Mouse (Mus musculus): Measurements from ENCODE around the gene Traip.

Traip gene

GRCm38 (mm10) chr9:107949922-107950235 lies at the start of gene Traip:
Traip (plus strand) TSS chr9:107950136.
- no peak for DNase-seq (ENCODE audit: low spot score)

GRCm38 (mm10) chr9:107900840-107901626 lies 48.9 kb upstream of the Traip start:
- DNase-seq (ENCODE audit: low spot score), result peak; percentile 69

- DNase-seq (ENCODE audit: low spot score), result no peak
These were observed 48.4 kb upstream of the Traip start for GRCm38 (mm10) chr9:107901627-107901914.

GRCm38 (mm10) chr9:107904726-107905125 lies 45.2 kb upstream of the Traip start:
- peak; percentile 85 for DNase-seq (ENCODE audit: low spot score)

GRCm38 (mm10) chr9:107906252-107906966 lies 43.5 kb upstream of the Traip start, which contains the start of gene Mst1r:
Mst1r (plus strand) TSS chr9:107906873.
- peak; percentile 78 for DNase-seq (ENCODE audit: low spot score)

GRCm38 (mm10) chr9:107906967-107907800 lies 42.8 kb upstream of the Traip start:
- DNase-seq (ENCODE audit: low spot score), result peak; percentile 10

GRCm38 (mm10) chr9:107907801-107908120 lies 42.2 kb upstream of the Traip start:
- DNase-seq (ENCODE audit: low spot score), result no peak

GRCm38 (mm10) chr9:107908410-107909158 lies 41.4 kb upstream of the Traip start:
- peak; percentile 43 for DNase-seq (ENCODE audit: low spot score)

GRCm38 (mm10) chr9:107910025-107910769 lies 39.7 kb upstream of the Traip start:
- no peak for DNase-seq (ENCODE audit: low spot score)

- DNase-seq (ENCODE audit: low spot score), result no peak
These were observed 35.0 kb upstream of the Traip start for GRCm38 (mm10) chr9:107914764-107915420.

GRCm38 (mm10) chr9:107917895-107918608 lies 31.9 kb upstream of the Traip start:
- DNase-seq (ENCODE audit: low spot score), result no peak

- no peak for DNase-seq (ENCODE audit: low spot score)
These were observed 31.1 kb upstream of the Traip start for GRCm38 (mm10) chr9:107918884-107919283.

GRCm38 (mm10) chr9:107919441-107919840 lies 30.5 kb upstream of the Traip start:
- DNase-seq (ENCODE audit: low spot score), result no peak

- peak; percentile 51 for DNase-seq (ENCODE audit: low spot score)
These were observed 26.9 kb upstream of the Traip start for GRCm38 (mm10) chr9:107923021-107923420.

GRCm38 (mm10) chr9:107923956-107924355 lies 26.0 kb upstream of the Traip start:
- peak; percentile 24 for DNase-seq (ENCODE audit: low spot score)

- no peak for DNase-seq (ENCODE audit: low spot score)
These were observed 24.7 kb upstream of the Traip start for GRCm38 (mm10) chr9:107925251-107925650.

GRCm38 (mm10) chr9:107926920-107927420 lies 23.0 kb upstream of the Traip start:
- DNase-seq (ENCODE audit: low spot score), result no peak

- DNase-seq (ENCODE audit: low spot score), result no peak
These were observed 22.2 kb upstream of the Traip start for GRCm38 (mm10) chr9:107927749-107928148.

GRCm38 (mm10) chr9:107928169-107928568 lies 21.8 kb upstream of the Traip start, which contains the start of gene Actl11:
Actl11 (plus strand) TSS chr9:107928469.
- no peak for DNase-seq (ENCODE audit: low spot score)

- DNase-seq (ENCODE audit: low spot score), result no peak
These were observed 17.7 kb upstream of the Traip start for GRCm38 (mm10) chr9:107932221-107932620.

Measured in ovary, postnatal 36 days (tissue).